Mouse (Mus musculus) lung, postnatal 0 days (tissue): Measurements from ENCODE around the gene Tcf7l2. TPM values are rescaled to one million over a fixed set of nuclear protein-coding genes. Genes with fewer than 3 reads are reported as not detected.

Experiments used
- ATAC-seq: fragments of 200-750 bp; cut with Nextera tagmentation; 2 replicates; pipeline ENCODE4 v1.8.0; 2017; ENCODE audit warnings: moderate library complexity
- DNase-seq: peaks from one replicate; pipeline ENCODE4 v3.0.0-alpha.2; 2016; ENCODE audit warnings: low spot score
- H3K27ac ChIP-seq: fragments of 300-500 bp; sonication (generic); 2 replicates; pipeline ENCODE4 v1.5.1; 2014; ENCODE audit warnings: antibody characterized with exemption, mild to moderate bottlenecking, low read length, mixed read lengths
- H3K27me3 ChIP-seq: fragments of 300-500 bp; sonication (generic); replicated peaks from 2 replicates; pipeline ENCODE4 v1.6.1; 2014; ENCODE audit warnings: low read length, mixed read lengths; ENCODE audit not compliant: insufficient read depth
- H3K36me3 ChIP-seq: fragments of 300-500 bp; sonication (generic); 2 replicates; pipeline ENCODE4 v1.6.1; 2014; ENCODE audit warnings: low read length, mixed read lengths; ENCODE audit not compliant: insufficient read depth
- H3K4me1 ChIP-seq: fragments of 300-500 bp; sonication (generic); 2 replicates; pipeline ENCODE4 v1.6.1; 2014; ENCODE audit warnings: antibody characterized with exemption, low read depth, low read length, mixed read lengths; ENCODE audit not compliant: insufficient read depth
- H3K4me2 ChIP-seq: fragments of 300-500 bp; sonication (generic); replicated peaks from 2 replicates; pipeline ENCODE4 v1.6.1; 2014; ENCODE audit warnings: low read depth, mild to moderate bottlenecking, low read length, moderate library complexity, mixed read lengths
- H3K4me3 ChIP-seq: fragments of 300-500 bp; sonication (generic); 2 replicates; pipeline ENCODE4 v1.5.1; 2014; ENCODE audit warnings: low read depth, low read length
- H3K9ac ChIP-seq: fragments of 300-500 bp; sonication (generic); replicated peaks from 2 replicates; pipeline ENCODE4 v1.6.1; 2014; ENCODE audit warnings: low read depth, mild to moderate bottlenecking
- H3K9me3 ChIP-seq: fragments of 300-500 bp; sonication (generic); 2 replicates; pipeline ENCODE4 v1.6.1; 2016; ENCODE audit warnings: low read length, mixed read lengths
- CTCF ChIP-seq: IDR thresholded peaks from 2 replicates; pipeline ENCODE4 v1.5.1; 2016; ENCODE audit warnings: antibody characterized with exemption, mild to moderate bottlenecking
- EP300 ChIP-seq: IDR thresholded peaks from 2 replicates; pipeline ENCODE4 v1.6.1; 2016; ENCODE audit warnings: antibody characterized with exemption, mild to moderate bottlenecking, control low read depth
- WGBS: fragments of 180-500 bp; shearing (Covaris S2); extraction: QIAGEN DNeasy Blood & Tissue Kit; methylation state at CpG from one replicate; pipeline ENCODE4 v1.1.7; 2014; 5-methylcytosine and 5-hydroxymethylcytosine counted together
- polyA plus RNA-seq: library from polyadenylated mRNA; unstranded; fragments of >200 nt; fragmentation: Nextera tagmentation; extraction: Ambion mirVana; gene quantifications from 2 replicates; pipeline ENCODE4 v1.2.1, GENCODE M21; 2015

Gene Tcf7l2
- polyA plus RNA-seq, 1 experiment from 2014 or later, result 44.4 TPM

- 88% methylated on average over 6 of the region's 6 CpGs for WGBS
- H3K4me1 ChIP-seq, result no peaks in the 10 kb centered on the region
- no peak overlapping the region for H3K4me3 ChIP-seq
Measured at GRCm38 (mm10) chr19:55956745-55957144, 215.1 kb downstream of the Tcf7l2 start.

GRCm38 (mm10) chr19:55964421-55964820, 222.8 kb downstream of the Tcf7l2 start:
- DNase-seq (no peak), ATAC-seq (no peak)
- 98% methylated on average over 3 of the region's 3 CpGs for WGBS
- H3K4me1 ChIP-seq, result no peaks in the 10 kb centered on the region
- H3K9me3 ChIP-seq, result no peaks in the 10 kb centered on the region; the same call in 1 of the 2 replicates
- H3K27me3 ChIP-seq, result no peaks in the 10 kb centered on the region
- no peak overlapping the region for H3K9ac ChIP-seq
- no peak for TF ChIP-seq CTCF
- TF ChIP-seq EP300, result no peak
- no peaks in the 10 kb centered on the region for H3K36me3 ChIP-seq
- no peak overlapping the region for H3K4me2 ChIP-seq
- no peak overlapping the region for H3K27ac ChIP-seq
- no peak overlapping the region for H3K4me3 ChIP-seq

More at GRCm38 (mm10) chr19:55956745-55957144, 215.1 kb downstream of the Tcf7l2 start:
- Histone ChIP-seq H3K36me3 (no peaks in the 10 kb centered on the region), H3K27me3 (no peaks in the 10 kb centered on the region), H3K4me2 (no peak overlapping the region), H3K9ac (no peak overlapping the region), H3K9me3 (no peaks in the 10 kb centered on the region; the same call in 1 of the 2 replicates), H3K27ac (no peak overlapping the region)
- no peak for DNase-seq
- ATAC-seq, result no peak
- TF ChIP-seq CTCF (no peak), EP300 (no peak)

- Histone ChIP-seq H3K4me1 (no peaks in the 10 kb centered on the region), H3K27ac (no peak overlapping the region), H3K36me3 (no peaks in the 10 kb centered on the region), H3K9me3 (no peaks in the 10 kb centered on the region), H3K4me2 (no peak overlapping the region), H3K9ac (no peak overlapping the region), H3K27me3 (no peaks in the 10 kb centered on the region), H3K4me3 (no peak overlapping the region)
- WGBS, result 14% methylated on average over 7 of the region's 7 CpGs
- ATAC-seq (no peak), DNase-seq (no peak)
- TF ChIP-seq CTCF (no peak), EP300 (no peak)
Measured at GRCm38 (mm10) chr19:55966066-55966465, 224.4 kb downstream of the Tcf7l2 start.

GRCm38 (mm10) chr19:55969929-55970531, 228.4 kb downstream of the Tcf7l2 start:
- H3K27me3 ChIP-seq, result no peaks in the 10 kb centered on the region
- ATAC-seq (peak; percentile 38; the same call in 1 of the 2 replicates), DNase-seq (peak; percentile 58)
- no peak overlapping the region for H3K4me3 ChIP-seq
- H3K36me3 ChIP-seq, result no peaks in the 10 kb centered on the region
- H3K4me2 ChIP-seq, result no peak overlapping the region
- WGBS, result 43% methylated on average over 14 of the region's 14 CpGs
- H3K4me1 ChIP-seq, result no peaks in the 10 kb centered on the region
- H3K9me3 ChIP-seq, result no peaks in the 10 kb centered on the region
- H3K27ac ChIP-seq, result no peak overlapping the region
- no peak overlapping the region for H3K9ac ChIP-seq
- TF ChIP-seq CTCF (no peak; the same call in 1 of the 2 replicates), EP300 (no peak)

GRCm38 (mm10) chr19:55976073-55976472, 234.5 kb downstream of the Tcf7l2 start:
- Histone ChIP-seq H3K4me1 (no peaks in the 10 kb centered on the region), H3K9me3 (no peaks in the 10 kb centered on the region), H3K27me3 (no peaks in the 10 kb centered on the region), H3K4me3 (no peak overlapping the region), H3K36me3 (no peaks in the 10 kb centered on the region), H3K27ac (no peak overlapping the region), H3K4me2 (no peak overlapping the region), H3K9ac (no peak overlapping the region)
- WGBS, result 89% methylated on average over 9 of the region's 9 CpGs
- ATAC-seq (no peak), DNase-seq (no peak)
- TF ChIP-seq EP300, result no peak
- TF ChIP-seq CTCF, result no peak
